Mouse (Mus musculus): ENCODE measurements around the gene Lipe. TPM values are rescaled to one million over a fixed set of nuclear protein-coding genes. Genes with fewer than 3 reads are reported as not detected.

Lipe gene
- total RNA-seq, 1 experiment, result 3.8 TPM

DNA sequence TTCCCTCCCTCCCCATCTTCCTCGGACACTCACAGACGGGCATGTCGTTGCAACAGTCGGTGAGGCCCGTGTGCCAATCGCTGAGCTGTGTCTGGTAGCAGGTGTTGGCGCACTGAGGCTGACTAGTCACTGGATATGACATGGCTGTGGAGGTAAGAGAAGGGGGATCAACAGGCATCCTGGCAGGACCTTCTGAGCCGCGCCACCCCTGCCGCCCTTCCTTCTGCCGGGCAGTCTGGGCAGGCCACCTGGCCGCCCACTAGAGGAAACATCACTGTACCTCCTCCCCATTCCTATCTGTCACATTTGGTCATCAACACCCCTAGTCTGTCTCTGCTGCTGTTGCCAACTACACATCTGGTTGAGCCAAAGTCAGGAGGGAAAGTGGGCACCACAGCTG is 30.2 kb downstream of the Lipe start:
- no peak overlapping the region for H3K9ac ChIP-seq (ENCODE audit: insufficient read depth, low read depth, low read length, poor library complexity, severe bottlenecking)
- no peak for TF ChIP-seq CHD2 (IDR thresholded peaks at IDR 0.05; ENCODE audit: low read depth, low read length)
- no peak for TF ChIP-seq MAFK (IDR thresholded peaks at IDR 0.05; ENCODE audit: insufficient read depth, low read depth, low read length)
- TF ChIP-seq HCFC1 (IDR thresholded peaks at IDR 0.05; ENCODE audit: borderline replicate concordance, insufficient read depth, low read length), result no peak
- TF ChIP-seq ZC3H11A (IDR thresholded peaks at IDR 0.05; ENCODE audit: borderline replicate concordance, low read depth, low read length), result no peak
- no peak for TF ChIP-seq ZNF384 (IDR thresholded peaks at IDR 0.05; ENCODE audit: low read depth, low read length)
- no peak for DNase-seq (ENCODE audit: low read depth, low spot score)
- in situ Hi-C loops (cut with MboI; ENCODE audit: low sequenced_read_pairs in 2 of 2, unreplicated experiment in 2 of 2), result no loop called here
- H3K36me3 ChIP-seq (ENCODE audit: control insufficient read depth, insufficient read depth, low read length, poor library complexity, severe bottlenecking), result peaks cover 8% of the 10 kb centered on the region; the same call in 1 of the 2 replicates
- peaks cover 0 to 6% of the 10 kb centered on the region in 2 experiments; a peak in 1 of 4 replicates for H3K4me1 ChIP-seq (ENCODE audit: control insufficient read depth in 2 of 2, insufficient read depth in 2 of 2, low read length in 2 of 2, poor library complexity in 1 of 2)
- peak overlapping the region; percentile 61 to 65 for H3K4me3 ChIP-seq (ENCODE audit: insufficient read depth in 1 of 2, low read depth in 1 of 2, low read length in 2 of 2, poor library complexity in 1 of 2, severe bottlenecking in 1 of 2)
- no peak overlapping the region for H3K27ac ChIP-seq (ENCODE audit: insufficient read depth, low read depth, low read length, poor library complexity, severe bottlenecking)
- H3K9me3 ChIP-seq (ENCODE audit: control insufficient read depth, insufficient read depth, low read depth, low read length), result no peaks in the 10 kb centered on the region

DNA sequence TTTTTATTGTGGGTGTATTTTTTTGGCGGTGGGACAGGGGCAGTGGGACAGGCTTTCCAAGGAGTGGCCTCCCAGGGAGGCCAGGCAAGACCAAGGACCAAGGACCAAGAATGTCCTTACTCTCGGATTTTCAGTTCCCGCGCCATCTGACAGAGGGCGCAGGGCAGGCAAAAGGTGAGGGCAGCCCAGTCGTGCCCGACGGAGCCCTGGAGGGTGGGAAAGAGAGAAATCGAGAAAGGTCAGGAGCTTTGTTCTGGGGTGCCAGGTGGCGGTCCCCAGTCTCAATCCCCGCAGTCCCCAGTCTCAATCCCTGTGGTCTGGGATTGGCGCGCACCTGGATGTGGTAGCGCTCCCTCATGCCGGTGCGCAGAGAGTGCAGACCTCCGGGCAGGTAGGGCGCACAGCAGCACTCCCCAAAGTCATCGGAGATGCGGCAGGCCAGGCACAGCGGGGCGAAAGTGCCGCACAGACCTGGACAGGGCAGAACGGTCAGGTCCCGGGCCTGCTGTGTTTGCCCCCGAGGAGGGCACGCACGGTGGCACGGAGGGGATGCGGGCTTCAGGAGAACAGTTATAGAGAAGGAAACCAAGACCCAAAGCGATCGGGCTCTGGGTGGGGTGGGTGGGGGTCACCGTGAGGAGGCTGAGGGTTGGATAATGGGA is 30.7 kb downstream of the Lipe start:
- H3K4me1 ChIP-seq (ENCODE audit: control insufficient read depth in 2 of 2, insufficient read depth in 2 of 2, low read length in 2 of 2, poor library complexity in 1 of 2), result peaks cover 0 to 7% of the 10 kb centered on the region in 2 experiments; a peak in 1 of 4 replicates
- in situ Hi-C loops (cut with MboI; ENCODE audit: low sequenced_read_pairs in 2 of 2, unreplicated experiment in 2 of 2), result no loop called here
- H3K9ac ChIP-seq (ENCODE audit: insufficient read depth, low read depth, low read length, poor library complexity, severe bottlenecking), result peak overlapping the region; percentile 38; the same call in 1 of the 2 replicates
- H3K27ac ChIP-seq (ENCODE audit: insufficient read depth, low read depth, low read length, poor library complexity, severe bottlenecking), result no peak overlapping the region
- no peaks in the 10 kb centered on the region for H3K9me3 ChIP-seq (ENCODE audit: control insufficient read depth, insufficient read depth, low read depth, low read length)
- DNase-seq (ENCODE audit: low read depth, low spot score), result no peak
- H3K4me3 ChIP-seq (ENCODE audit: insufficient read depth in 1 of 2, low read depth in 1 of 2, low read length in 2 of 2, poor library complexity in 1 of 2, severe bottlenecking in 1 of 2), result peak overlapping the region; percentile 61 to 65
- TF ChIP-seq MAFK (IDR thresholded peaks at IDR 0.05; ENCODE audit: insufficient read depth, low read depth, low read length) (no peak), HCFC1 (IDR thresholded peaks at IDR 0.05; ENCODE audit: borderline replicate concordance, insufficient read depth, low read length) (peak; percentile 23; the same call in 1 of the 2 replicates)
- peaks cover 8% of the 10 kb centered on the region; the same call in 1 of the 2 replicates for H3K36me3 ChIP-seq (ENCODE audit: control insufficient read depth, insufficient read depth, low read length, poor library complexity, severe bottlenecking)

DNA sequence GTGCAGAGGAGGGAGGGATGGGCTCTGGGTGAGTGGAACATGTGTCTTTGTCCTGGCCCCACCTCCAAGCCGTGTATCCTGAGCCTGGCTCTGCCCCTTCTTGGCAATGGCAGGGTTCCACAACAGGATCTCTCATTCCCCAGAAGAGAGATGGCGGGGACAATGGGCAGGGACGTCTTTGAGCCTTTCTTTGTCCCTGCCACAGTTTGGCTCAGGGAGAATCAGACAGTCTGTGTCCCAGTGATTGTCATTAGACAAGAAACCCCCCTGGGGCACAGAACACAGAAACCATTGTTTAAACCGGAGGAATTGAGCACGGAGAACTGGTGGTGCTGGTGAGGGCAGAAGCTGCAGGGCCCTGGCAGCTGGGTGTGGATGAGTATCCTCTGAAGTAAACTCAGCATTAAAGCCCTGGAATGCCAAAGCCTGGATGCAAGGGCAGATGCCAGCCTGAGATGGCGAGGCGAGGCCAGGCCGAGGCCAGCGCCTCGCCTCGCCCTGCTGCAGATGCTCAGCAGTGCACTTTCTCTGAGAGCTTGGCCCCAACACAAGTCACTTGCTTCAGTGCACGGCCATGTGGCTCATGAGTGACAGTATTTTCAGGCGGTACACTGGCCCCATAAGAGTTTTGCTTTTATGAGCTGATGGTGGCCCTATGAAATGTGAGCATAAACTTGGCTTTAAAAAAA is 32.4 kb downstream of the Lipe start:
- Histone ChIP-seq H3K9me3 (ENCODE audit: control insufficient read depth, insufficient read depth, low read depth, low read length) (no peaks in the 10 kb centered on the region), H3K4me1 (ENCODE audit: control insufficient read depth in 2 of 2, insufficient read depth in 2 of 2, low read length in 2 of 2, poor library complexity in 1 of 2) (peaks cover 0 to 7% of the 10 kb centered on the region in 2 experiments; a peak in 1 of 4 replicates), H3K9ac (ENCODE audit: insufficient read depth, low read depth, low read length, poor library complexity, severe bottlenecking) (no peak overlapping the region), H3K27ac (ENCODE audit: insufficient read depth, low read depth, low read length, poor library complexity, severe bottlenecking) (no peak overlapping the region), H3K36me3 (ENCODE audit: control insufficient read depth, insufficient read depth, low read length, poor library complexity, severe bottlenecking) (peaks cover 8% of the 10 kb centered on the region; the same call in 1 of the 2 replicates), H3K4me3 (ENCODE audit: insufficient read depth in 1 of 2, low read depth in 1 of 2, low read length in 2 of 2, poor library complexity in 1 of 2, severe bottlenecking in 1 of 2) (no peak overlapping the region)
- in situ Hi-C loops (cut with MboI; ENCODE audit: low sequenced_read_pairs in 2 of 2, unreplicated experiment in 2 of 2), result no loop called here
- no peak for DNase-seq (ENCODE audit: low read depth, low spot score)
- TF ChIP-seq CHD2 (IDR thresholded peaks at IDR 0.05; ENCODE audit: low read depth, low read length) (no peak), ZC3H11A (IDR thresholded peaks at IDR 0.05; ENCODE audit: borderline replicate concordance, low read depth, low read length) (no peak), ZNF384 (IDR thresholded peaks at IDR 0.05; ENCODE audit: low read depth, low read length) (no peak), MAFK (IDR thresholded peaks at IDR 0.05; ENCODE audit: insufficient read depth, low read depth, low read length) (no peak), HCFC1 (IDR thresholded peaks at IDR 0.05; ENCODE audit: borderline replicate concordance, insufficient read depth, low read length) (no peak)

DNA sequence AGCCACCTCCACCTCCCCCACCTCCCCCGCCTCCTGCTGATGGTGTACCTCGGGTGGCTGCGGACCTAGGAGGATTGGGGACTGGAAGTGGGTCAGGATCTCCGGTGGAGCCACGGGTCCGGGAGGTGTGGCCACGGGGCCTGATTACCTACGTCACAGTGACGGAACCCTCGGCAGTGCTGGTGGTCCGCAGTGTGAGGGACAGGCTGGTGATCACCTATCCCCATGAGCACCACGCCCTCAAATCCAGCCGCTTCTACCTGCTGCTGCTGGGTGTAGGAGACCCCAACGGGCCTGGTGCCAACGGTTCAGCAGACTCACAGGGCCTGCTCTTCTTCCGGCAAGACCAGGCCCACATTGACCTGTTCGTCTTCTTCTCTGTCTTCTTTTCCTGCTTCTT is 34.9 kb downstream of the Lipe start:
- Histone ChIP-seq H3K9ac (ENCODE audit: insufficient read depth, low read depth, low read length, poor library complexity, severe bottlenecking) (no peak overlapping the region), H3K9me3 (ENCODE audit: control insufficient read depth, insufficient read depth, low read depth, low read length) (no peaks in the 10 kb centered on the region), H3K4me3 (ENCODE audit: insufficient read depth in 1 of 2, low read depth in 1 of 2, low read length in 2 of 2, poor library complexity in 1 of 2, severe bottlenecking in 1 of 2) (no peak overlapping the region; a peak in 1 of 4 replicates), H3K36me3 (ENCODE audit: control insufficient read depth, insufficient read depth, low read length, poor library complexity, severe bottlenecking) (peaks cover 12% of the 10 kb centered on the region; the same call in 1 of the 2 replicates), H3K27ac (ENCODE audit: insufficient read depth, low read depth, low read length, poor library complexity, severe bottlenecking) (no peak overlapping the region), H3K4me1 (ENCODE audit: control insufficient read depth in 2 of 2, insufficient read depth in 2 of 2, low read length in 2 of 2, poor library complexity in 1 of 2) (peaks cover 0 to 17% of the 10 kb centered on the region in 2 experiments; a peak in 1 of 4 replicates)
- in situ Hi-C loops (cut with MboI; ENCODE audit: low sequenced_read_pairs in 2 of 2, unreplicated experiment in 2 of 2), result no loop called here
- TF ChIP-seq HCFC1 (IDR thresholded peaks at IDR 0.05; ENCODE audit: borderline replicate concordance, insufficient read depth, low read length) (no peak), MAFK (IDR thresholded peaks at IDR 0.05; ENCODE audit: insufficient read depth, low read depth, low read length) (no peak), ZC3H11A (IDR thresholded peaks at IDR 0.05; ENCODE audit: borderline replicate concordance, low read depth, low read length) (no peak), ZNF384 (IDR thresholded peaks at IDR 0.05; ENCODE audit: low read depth, low read length) (no peak), CHD2 (IDR thresholded peaks at IDR 0.05; ENCODE audit: low read depth, low read length) (no peak)
- DNase-seq (ENCODE audit: low read depth, low spot score), result no peak

Measured in ES-E14 (cell line).